ENCODE assay signal across 14 mouse cellular contexts in the genomic region with DNA sequence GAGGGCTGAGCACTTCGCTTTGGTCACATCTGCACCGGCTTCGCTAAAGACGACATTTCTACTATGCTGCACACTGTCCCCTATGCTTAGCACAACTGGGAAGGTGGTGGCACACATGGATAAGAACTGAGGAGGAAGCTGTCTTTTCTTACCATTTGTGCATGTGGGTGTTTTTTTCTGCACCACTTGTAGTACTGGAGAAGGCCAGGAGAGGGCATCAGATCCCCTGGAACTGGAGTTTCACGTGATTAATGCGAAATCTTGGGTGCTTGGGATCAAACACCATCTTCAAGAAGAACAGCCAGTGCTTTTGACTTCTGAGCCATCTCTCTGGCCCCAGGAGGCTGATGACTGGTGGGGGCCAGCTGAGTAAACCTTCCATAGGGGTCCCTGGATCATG. TPM values are rescaled to one million over a fixed set of nuclear protein-coding genes. Genes with fewer than 3 reads are reported as not detected.
DNase-seq lines count a peak whose midpoint lies in the region; ATAC-seq and TF ChIP-seq lines count a peak whose summit lies in the region.
"Had no signal": no experiment of that assay in that cellular context is flagged by ENCODE, and none has a peak within 500 bp of the region (broad histone marks: within the 10 kb centered on the region; RNA-seq: fewer than 3 reads in every experiment).

No protein-coding gene starts in this region.

- no peaks in the 10 kb centered on the region for H3K4me1 ChIP-seq in cerebellum, adult 2 months (ENCODE audit: control insufficient read depth, insufficient read depth, low read length)
- no peaks in the 10 kb centered on the region for H3K4me1 ChIP-seq in lung, embryonic 14.5 days (ENCODE audit: insufficient read depth)
- H3K4me1 ChIP-seq in kidney, embryonic 16.5 days (ENCODE audit: insufficient read depth, low read length): peaks cover under 1% of the 10 kb centered on the region; the same call in 1 of the 2 replicates
- H3K4me1 ChIP-seq: liver, embryonic 13.5 days; stomach, embryonic 15.5 days had no signal

- H3K27ac ChIP-seq in cerebellum, adult 2 months (ENCODE audit: insufficient read depth, low read length): no peak overlapping the region
- H3K27ac ChIP-seq in lung, embryonic 14.5 days (ENCODE audit: low read depth): no peak overlapping the region
- no peak overlapping the region for H3K27ac ChIP-seq in kidney, embryonic 16.5 days (ENCODE audit: low read length)
- H3K27ac ChIP-seq: liver, embryonic 13.5 days; neural tube, embryonic 13.5 days; stomach, embryonic 15.5 days had no signal

- TF ChIP-seq POLR2A in cerebellum, adult 2 months (IDR thresholded peaks at IDR 0.05; ENCODE audit: borderline replicate concordance, insufficient read depth, low read length): no peak

- DNase-seq in cerebellum, adult 2 months: no peak
- DNase-seq in lung, embryonic 14.5 days: peak; percentile 44
- no peak for DNase-seq in lung, postnatal 25 days (ENCODE audit: low spot score)
- DNase-seq in c-Kit-negative CD71-positive TER-119-positive erythroid progenitor cells, embryonic 14.5 days (ENCODE audit: low read depth, low spot score): peak; percentile 15
- peak; percentile 49 for DNase-seq in splenic B cell, adult 2 months (ENCODE audit: low read depth, low spot score)
- no peak for DNase-seq in left cerebral cortex, adult 8-10 months (ENCODE audit: low spot score in 2 of 2)
- DNase-seq: cerebellum, postnatal 36 days; liver, embryonic 13.5 days had no signal

- no peak overlapping the region for H3K4me3 ChIP-seq in cerebellum, adult 2 months (replicated peaks; ENCODE audit: insufficient read depth, low read depth, low read length)
- no peak overlapping the region for H3K4me3 ChIP-seq in lung, embryonic 14.5 days (ENCODE audit: low read depth, low read length)
- H3K4me3 ChIP-seq in kidney, embryonic 16.5 days (ENCODE audit: low read length): no peak overlapping the region
- H3K4me3 ChIP-seq: liver, embryonic 13.5 days; neural tube, embryonic 13.5 days; stomach, embryonic 15.5 days had no signal

- no peaks in the 10 kb centered on the region for H3K27me3 ChIP-seq in cerebellum, adult 2 months (ENCODE audit: control insufficient read depth, insufficient read depth, low read length)
- H3K27me3 ChIP-seq in lung, embryonic 14.5 days (ENCODE audit: insufficient read depth, low read length): peaks cover 5% of the 10 kb centered on the region
- H3K27me3 ChIP-seq in splenic B cell, adult 2 months (ENCODE audit: control insufficient read depth, insufficient read depth, low read length, poor library complexity, severe bottlenecking): no peaks in the 10 kb centered on the region
- H3K27me3 ChIP-seq in kidney, embryonic 16.5 days (ENCODE audit: insufficient read depth, low read length): peaks cover 5% of the 10 kb centered on the region
- H3K27me3 ChIP-seq: stomach, embryonic 15.5 days had no signal

- no peak overlapping the region for H3K4me2 ChIP-seq in lung, embryonic 14.5 days
- no peak overlapping the region for H3K4me2 ChIP-seq in kidney, embryonic 16.5 days (replicated peaks; ENCODE audit: low read depth, low read length)
- H3K4me2 ChIP-seq: liver, embryonic 13.5 days; neural tube, embryonic 13.5 days; stomach, embryonic 15.5 days had no signal

- ATAC-seq in cerebellum, adult (ENCODE audit: insufficient number of reproducible peaks, low FRiP score, low TSS enrichment): no peak
- no peak for ATAC-seq in lung, embryonic 14.5 days (ENCODE audit: insufficient read depth)
- ATAC-seq in kidney, embryonic 16.5 days (ENCODE audit: low FRiP score, low TSS enrichment): no peak
- ATAC-seq: inflammation-experienced regulatory T-cells, adult 6 months had no signal

- H3K36me3 ChIP-seq in lung, embryonic 14.5 days (ENCODE audit: insufficient read depth): no peaks in the 10 kb centered on the region
- no peaks in the 10 kb centered on the region for H3K36me3 ChIP-seq in splenic B cell, adult 2 months (ENCODE audit: control insufficient read depth, insufficient read depth, low read length, poor library complexity, severe bottlenecking)
- H3K36me3 ChIP-seq in kidney, embryonic 16.5 days (ENCODE audit: insufficient read depth, low read length): no peaks in the 10 kb centered on the region
- H3K36me3 ChIP-seq: liver, embryonic 13.5 days; neural tube, embryonic 13.5 days; stomach, embryonic 15.5 days had no signal

- 62% methylated on average over 6 of the region's 6 CpGs for WGBS in cerebellum, adult 2 months
- 52% methylated on average over 6 of the region's 6 CpGs for WGBS in lung, embryonic 14.5 days
- 67% methylated on average over 6 of the region's 6 CpGs for WGBS in kidney, embryonic 16.5 days

- no peak overlapping the region for H3K9ac ChIP-seq in lung, embryonic 14.5 days
- no peak overlapping the region for H3K9ac ChIP-seq in kidney, embryonic 16.5 days (replicated peaks; ENCODE audit: low read length)
- H3K9ac ChIP-seq: liver, embryonic 13.5 days; neural tube, embryonic 13.5 days; stomach, embryonic 15.5 days had no signal

- H3K9me3 ChIP-seq in lung, embryonic 14.5 days (ENCODE audit: low read depth, low read length): no peaks in the 10 kb centered on the region
- H3K9me3 ChIP-seq in kidney, embryonic 16.5 days (ENCODE audit: low read length): peaks cover 3% of the 10 kb centered on the region
- H3K9me3 ChIP-seq: liver, embryonic 13.5 days; neural tube, embryonic 13.5 days; stomach, embryonic 15.5 days had no signal

- TF ChIP-seq CTCF in cerebellum, adult 2 months (IDR thresholded peaks at IDR 0.05; ENCODE audit: borderline replicate concordance, insufficient read depth, low read depth, low read length): peak; percentile 26; the same call in 1 of the 2 replicates
- TF ChIP-seq CTCF in lung, embryonic 14.5 days (IDR thresholded peaks at IDR 0.05; ENCODE audit: low read depth): peak; percentile 55

RNA-seq across cellular contexts. Expression of gene Scn8a, which starts 39.0 kb away (rescaled TPM):
- polyA plus RNA-seq in cerebellum, adult 2 months (2012; rRNA removed): 103 and 107 TPM in 2 replicates
- polyA plus RNA-seq in lung, embryonic 14.5 days (2014; fragmentation: Nextera tagmentation; extraction: Ambion mirVana): 1.3 and 2.6 TPM in 2 replicates
- polyA plus RNA-seq in kidney, embryonic 16.5 days (2015; fragmentation: Nextera tagmentation; extraction: Ambion mirVana): 8.1 and 8.2 TPM in 2 replicates
- 100 to 1,000 TPM; 200 to 226 (median 209) TPM for total RNA-seq in left cerebral cortex, adult 8-10 months (2022)
- polyA plus RNA-seq: C2C12 had no signal

Comparison
In these comparisons a context has a peak if more than half of its experiments do, and no peak if none do; other contexts are left out.
1. DNase-seq: peak in lung, embryonic 14.5 days (single experiment), c-Kit-negative CD71-positive TER-119-positive erythroid progenitor cells, embryonic 14.5 days (single experiment) and splenic B cell, adult 2 months (single experiment); none in cerebellum, adult 2 months (0 of 2), lung, postnatal 25 days (single experiment) and left cerebral cortex, adult 8-10 months (0 of 2).
2. RNA of gene Scn8a, which starts 39.0 kb away (polyA plus RNA-seq): 103 to 107 TPM in cerebellum, adult 2 months; 8.1 to 8.2 TPM in kidney, embryonic 16.5 days and 1.3 to 2.6 TPM in lung, embryonic 14.5 days; every median in the first group is over 10 times any median in the second.